Mouse (Mus musculus): ENCODE data around the gene Gm7029. TPM values are rescaled to one million over a fixed set of nuclear protein-coding genes. Genes with fewer than 3 reads are reported as not detected.

Gene Gm7029
- polyA plus RNA-seq, 1 experiment from 2014 or later: not detected

GRCm38 (mm10) chr17:33908331-33909076 lies 34.9 kb downstream of the Gm7029 start:
- ATAC-seq (ENCODE audit: low read depth) (peak; percentile 48), DNase-seq (ENCODE audit: low spot score) (peak; percentile 51)
- no peaks in the 10 kb centered on the region for H3K9me3 ChIP-seq (ENCODE audit: control insufficient read depth, low read length)
- under 1% methylated on average over 43 of the region's 44 CpGs for WGBS
- H3K36me3 ChIP-seq (ENCODE audit: control insufficient read depth, insufficient read depth, low read length): peaks cover 25% of the 10 kb centered on the region
- peak overlapping the region; percentile 82 for H3K27ac ChIP-seq (replicated peaks; ENCODE audit: low read depth, low read length)
- peaks cover 11% of the 10 kb centered on the region for H3K4me1 ChIP-seq (ENCODE audit: control insufficient read depth, insufficient read depth, low read length)
- no peaks in the 10 kb centered on the region for H3K27me3 ChIP-seq (replicated peaks; ENCODE audit: control insufficient read depth, insufficient read depth, low read length)
- H3K9ac ChIP-seq (ENCODE audit: low read depth, low read length): peak overlapping the region; percentile 93
- H3K4me2 ChIP-seq (ENCODE audit: low read depth, low read length): peak overlapping the region; percentile 97
- peak overlapping the region; percentile 95 for H3K4me3 ChIP-seq (ENCODE audit: low read depth, low read length)

- under 1% methylated on average over 46 of the region's 68 CpGs for WGBS
- H3K27ac ChIP-seq (replicated peaks; ENCODE audit: low read depth, low read length): peak within 1 kb of the TSS; percentile 92
- peaks cover 11% of the 10 kb centered on the region for H3K4me1 ChIP-seq (ENCODE audit: control insufficient read depth, insufficient read depth, low read length)
- H3K27me3 ChIP-seq (replicated peaks; ENCODE audit: control insufficient read depth, insufficient read depth, low read length): no peaks in the 10 kb centered on the region
- H3K9ac ChIP-seq (ENCODE audit: low read depth, low read length): peak within 1 kb of the TSS; percentile 93
- peak; percentile 99 for DNase-seq (ENCODE audit: low spot score)
- peaks cover 33% of the 10 kb centered on the region for H3K36me3 ChIP-seq (ENCODE audit: control insufficient read depth, insufficient read depth, low read length)
- H3K9me3 ChIP-seq (ENCODE audit: control insufficient read depth, low read length): no peaks in the 10 kb centered on the region
- peak within 1 kb of the TSS; percentile 95 for H3K4me3 ChIP-seq (ENCODE audit: low read depth, low read length)
- peak; percentile 97 for ATAC-seq (ENCODE audit: low read depth)
- H3K4me2 ChIP-seq (ENCODE audit: low read depth, low read length): peak within 1 kb of the TSS; percentile 97
These were observed 35.6 kb downstream of the Gm7029 start, which contains the start of gene Daxx for GRCm38 (mm10) chr17:33909077-33909868. Gene Daxx (plus strand): TSS chr17:33909414.

- Histone ChIP-seq H3K9ac (ENCODE audit: low read depth, low read length) (peak overlapping the region; percentile 93), H3K9me3 (ENCODE audit: control insufficient read depth, low read length) (no peaks in the 10 kb centered on the region), H3K4me1 (ENCODE audit: control insufficient read depth, insufficient read depth, low read length) (peaks cover 13% of the 10 kb centered on the region), H3K36me3 (ENCODE audit: control insufficient read depth, insufficient read depth, low read length) (peaks cover 39% of the 10 kb centered on the region), H3K4me3 (ENCODE audit: low read depth, low read length) (peak overlapping the region; percentile 95), H3K4me2 (ENCODE audit: low read depth, low read length) (peak overlapping the region; percentile 97), H3K27ac (replicated peaks; ENCODE audit: low read depth, low read length) (peak overlapping the region; percentile 92), H3K27me3 (replicated peaks; ENCODE audit: control insufficient read depth, insufficient read depth, low read length) (no peaks in the 10 kb centered on the region)
- WGBS: under 1% methylated on average over 14 of the region's 14 CpGs
- peak; percentile 60 for DNase-seq (ENCODE audit: low spot score)
- ATAC-seq (ENCODE audit: low read depth): peak; percentile 0; the same call in 1 of the 2 replicates
These were observed 36.2 kb downstream of the Gm7029 start for GRCm38 (mm10) chr17:33909869-33910250.

GRCm38 (mm10) chr17:33910346-33911051 lies 36.9 kb downstream of the Gm7029 start:
- peak overlapping the region; percentile 93 for H3K9ac ChIP-seq (ENCODE audit: low read depth, low read length)
- ATAC-seq (ENCODE audit: low read depth) (no peak), DNase-seq (ENCODE audit: low spot score) (no peak)
- H3K4me3 ChIP-seq (ENCODE audit: low read depth, low read length): peak overlapping the region; percentile 95
- peaks cover 42% of the 10 kb centered on the region for H3K36me3 ChIP-seq (ENCODE audit: control insufficient read depth, insufficient read depth, low read length)
- peaks cover 17% of the 10 kb centered on the region for H3K4me1 ChIP-seq (ENCODE audit: control insufficient read depth, insufficient read depth, low read length)
- H3K27ac ChIP-seq (replicated peaks; ENCODE audit: low read depth, low read length): peak overlapping the region; percentile 92
- H3K4me2 ChIP-seq (ENCODE audit: low read depth, low read length): peak overlapping the region; percentile 97
- H3K27me3 ChIP-seq (replicated peaks; ENCODE audit: control insufficient read depth, insufficient read depth, low read length): no peaks in the 10 kb centered on the region
- 42% methylated on average over 11 of the region's 11 CpGs for WGBS
- H3K9me3 ChIP-seq (ENCODE audit: control insufficient read depth, low read length): no peaks in the 10 kb centered on the region

DNA sequence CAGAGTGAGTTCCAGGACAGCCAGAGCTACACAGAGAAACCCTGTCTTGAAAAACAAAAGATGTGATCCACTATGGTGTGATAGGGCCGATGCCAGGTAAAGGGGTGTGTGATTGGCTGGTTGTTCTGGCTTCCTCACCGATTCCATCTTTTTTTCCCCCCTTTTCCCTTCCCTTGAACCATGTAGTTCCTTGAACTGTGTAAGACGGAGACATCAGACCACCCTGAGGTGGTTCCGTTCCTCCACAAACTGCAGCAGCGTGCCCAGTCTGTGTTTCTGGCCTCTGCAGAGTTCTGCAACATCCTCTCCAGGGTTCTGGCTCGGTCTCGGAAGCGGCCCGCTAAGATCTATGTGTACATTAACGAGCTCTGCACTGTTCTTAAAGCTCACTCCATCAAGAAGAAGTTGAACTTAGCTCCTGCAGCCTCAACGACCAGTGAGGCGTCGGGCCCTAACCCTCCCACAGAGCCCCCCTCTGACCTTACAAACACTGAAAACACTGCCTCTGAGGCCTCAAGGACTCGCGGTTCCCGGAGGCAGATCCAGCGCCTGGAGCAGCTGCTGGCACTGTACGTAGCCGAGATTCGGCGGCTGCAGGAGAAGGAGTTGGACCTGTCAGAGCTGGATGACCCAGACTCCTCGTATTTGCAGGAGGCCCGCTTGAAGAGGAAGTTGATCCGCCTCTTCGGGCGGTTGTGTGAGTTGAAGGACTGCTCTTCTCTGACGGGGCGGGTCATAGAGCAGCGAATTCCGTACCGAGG lies 37.6 kb downstream of the Gm7029 start:
- Histone ChIP-seq H3K4me1 (ENCODE audit: control insufficient read depth, insufficient read depth, low read length) (peaks cover 17% of the 10 kb centered on the region), H3K4me2 (ENCODE audit: low read depth, low read length) (no peak overlapping the region), H3K27me3 (replicated peaks; ENCODE audit: control insufficient read depth, insufficient read depth, low read length) (no peaks in the 10 kb centered on the region), H3K36me3 (ENCODE audit: control insufficient read depth, insufficient read depth, low read length) (peaks cover 42% of the 10 kb centered on the region), H3K4me3 (ENCODE audit: low read depth, low read length) (no peak overlapping the region), H3K9ac (ENCODE audit: low read depth, low read length) (no peak overlapping the region), H3K9me3 (ENCODE audit: control insufficient read depth, low read length) (no peaks in the 10 kb centered on the region), H3K27ac (replicated peaks; ENCODE audit: low read depth, low read length) (no peak overlapping the region)
- 91% methylated on average over 31 of the region's 31 CpGs for WGBS
- DNase-seq (ENCODE audit: low spot score): no peak
- no peak for ATAC-seq (ENCODE audit: low read depth)

- DNase-seq (ENCODE audit: low spot score) (no peak), ATAC-seq (ENCODE audit: low read depth) (no peak)
- Histone ChIP-seq H3K4me3 (ENCODE audit: low read depth, low read length) (no peak overlapping the region), H3K9ac (ENCODE audit: low read depth, low read length) (no peak overlapping the region), H3K27me3 (replicated peaks; ENCODE audit: control insufficient read depth, insufficient read depth, low read length) (no peaks in the 10 kb centered on the region), H3K4me2 (ENCODE audit: low read depth, low read length) (no peak overlapping the region), H3K4me1 (ENCODE audit: control insufficient read depth, insufficient read depth, low read length) (peaks cover 20% of the 10 kb centered on the region), H3K36me3 (ENCODE audit: control insufficient read depth, insufficient read depth, low read length) (peaks cover 42% of the 10 kb centered on the region), H3K9me3 (ENCODE audit: control insufficient read depth, low read length) (no peaks in the 10 kb centered on the region), H3K27ac (replicated peaks; ENCODE audit: low read depth, low read length) (no peak overlapping the region)
- WGBS: 90% methylated on average over 28 of the region's 28 CpGs
These were observed 38.3 kb downstream of the Gm7029 start for GRCm38 (mm10) chr17:33911813-33912414.

DNA sequence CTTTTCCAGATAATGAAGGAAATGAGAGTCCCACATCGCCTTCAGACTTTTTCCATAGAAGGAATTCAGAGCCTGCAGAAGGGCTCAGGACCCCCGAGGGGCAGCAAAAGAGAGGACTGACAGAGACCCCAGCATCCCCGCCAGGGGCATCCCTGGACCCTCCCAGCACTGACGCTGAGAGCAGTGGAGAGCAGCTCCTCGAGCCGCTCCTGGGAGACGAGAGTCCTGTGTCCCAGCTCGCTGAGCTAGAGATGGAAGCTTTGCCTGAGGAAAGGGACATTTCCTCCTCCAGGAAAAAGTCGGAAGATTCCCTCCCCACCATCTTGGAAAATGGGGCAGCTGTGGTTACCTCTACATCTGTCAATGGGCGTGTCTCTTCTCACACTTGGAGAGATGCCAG lies 39.6 kb downstream of the Gm7029 start:
- WGBS: 90% methylated on average over 10 of the region's 10 CpGs
- H3K36me3 ChIP-seq (ENCODE audit: control insufficient read depth, insufficient read depth, low read length): peaks cover 52% of the 10 kb centered on the region
- H3K4me1 ChIP-seq (ENCODE audit: control insufficient read depth, insufficient read depth, low read length): peaks cover 16% of the 10 kb centered on the region

More for the DNA sequence above, 39.6 kb downstream of the Gm7029 start:
- H3K27ac ChIP-seq (replicated peaks; ENCODE audit: low read depth, low read length): no peak overlapping the region
- ATAC-seq (ENCODE audit: low read depth): no peak
- DNase-seq (ENCODE audit: low spot score): no peak
- no peak overlapping the region for H3K4me3 ChIP-seq (ENCODE audit: low read depth, low read length)
- H3K9ac ChIP-seq (ENCODE audit: low read depth, low read length): no peak overlapping the region
- no peak overlapping the region for H3K4me2 ChIP-seq (ENCODE audit: low read depth, low read length)
- no peaks in the 10 kb centered on the region for H3K9me3 ChIP-seq (ENCODE audit: control insufficient read depth, low read length)
- H3K27me3 ChIP-seq (replicated peaks; ENCODE audit: control insufficient read depth, insufficient read depth, low read length): no peaks in the 10 kb centered on the region

Data from embryonic facial prominence, embryonic 14.5 days (tissue).